Mouse (Mus musculus) kidney, embryonic 15.5 days (tissue): Measurements from ENCODE around the gene Wdr20. TPM values are rescaled to one million over a fixed set of nuclear protein-coding genes. Genes with fewer than 3 reads are reported as not detected.
A peak's percentile ranks its signal among the peaks of the same experiment; 100 is the strongest.

Source experiments
- ATAC-seq: fragments of 200-750 bp; cut with Nextera tagmentation; replicated peaks from 2 replicates; pipeline ENCODE4 v1.8.0; 2017; ENCODE audit warnings: moderate TSS enrichment; ENCODE audit not compliant: low FRiP score
- H3K27ac ChIP-seq: fragments of 300-500 bp; sonication (generic); 2 replicates; pipeline ENCODE4 v1.5.1; 2015; ENCODE audit warnings: mild to moderate bottlenecking, inconsistent platforms
- H3K27me3 ChIP-seq: fragments of 300-500 bp; sonication (generic); 2 replicates; pipeline ENCODE4 v1.6.1; 2015; ENCODE audit warnings: inconsistent platforms
- H3K36me3 ChIP-seq: fragments of 300-500 bp; sonication (generic); 2 replicates; pipeline ENCODE4 v1.6.1; 2015; ENCODE audit warnings: inconsistent platforms
- H3K4me1 ChIP-seq: fragments of 300-500 bp; sonication (generic); 2 replicates; pipeline ENCODE4 v1.6.1; 2015; ENCODE audit warnings: inconsistent platforms
- H3K4me2 ChIP-seq: fragments of 300-500 bp; sonication (generic); 2 replicates; pipeline ENCODE4 v1.6.1; 2015; ENCODE audit warnings: moderate library complexity, mild to moderate bottlenecking, inconsistent platforms
- H3K4me3 ChIP-seq: fragments of 300-500 bp; sonication (generic); replicated peaks from 2 replicates; pipeline ENCODE4 v1.5.1; 2015; ENCODE audit warnings: mild to moderate bottlenecking, inconsistent platforms
- H3K9ac ChIP-seq: fragments of 300-500 bp; sonication (generic); 2 replicates; pipeline ENCODE4 v1.6.1; 2015; ENCODE audit warnings: mild to moderate bottlenecking, inconsistent platforms
- H3K9me3 ChIP-seq: fragments of 300-500 bp; sonication (generic); replicated peaks from 2 replicates; pipeline ENCODE4 v1.6.1; 2016; ENCODE audit warnings: inconsistent platforms
- WGBS: fragments of 180-500 bp; shearing (Covaris S2); methylation state at CpG from one replicate; pipeline ENCODE4 v1.1.7; 2015; ENCODE audit warnings: mixed read lengths; 5-methylcytosine and 5-hydroxymethylcytosine counted together
- polyA plus RNA-seq: library from polyadenylated mRNA; unstranded; fragments of >200 nt; fragmentation: Nextera tagmentation; extraction: Ambion mirVana; gene quantifications from 2 replicates; pipeline ENCODE4 v1.2.1, GENCODE M21; 2015

Gene Wdr20
- polyA plus RNA-seq, 1 experiment from 2014 or later = 24.4 TPM

- no peak for ATAC-seq
- H3K9me3 ChIP-seq = no peaks in the 10 kb centered on the region
- H3K4me2 ChIP-seq = no peak overlapping the region
- no peak overlapping the region for H3K9ac ChIP-seq
- no peak overlapping the region for H3K27ac ChIP-seq
- peaks cover 4% of the 10 kb centered on the region; the same call in 1 of the 2 replicates for H3K36me3 ChIP-seq
- no peaks in the 10 kb centered on the region for H3K27me3 ChIP-seq
- 0 out of 2 replicates have a peak, but pooled peaks cover 8% of the 10 kb centered on the region for H3K4me1 ChIP-seq
- WGBS = 81% methylated on average over 5 of the region's 5 CpGs
- H3K4me3 ChIP-seq = no peak overlapping the region
These were observed 26.8 kb downstream of the Wdr20 start for GRCm38 (mm10) chr12:110764531-110764930.

- H3K4me3 ChIP-seq = no peak overlapping the region
- 0 out of 2 replicates have a peak, but pooled peaks cover 5% of the 10 kb centered on the region for H3K4me1 ChIP-seq
- H3K9ac ChIP-seq = no peak overlapping the region
- H3K27me3 ChIP-seq = no peaks in the 10 kb centered on the region
- H3K36me3 ChIP-seq = no peaks in the 10 kb centered on the region
- no peak overlapping the region for H3K27ac ChIP-seq
- ATAC-seq = no peak
- H3K4me2 ChIP-seq = no peak overlapping the region
- no peaks in the 10 kb centered on the region for H3K9me3 ChIP-seq
These were observed 30.8 kb downstream of the Wdr20 start for GRCm38 (mm10) chr12:110768562-110768961.

GRCm38 (mm10) chr12:110769660-110770297 is 32.0 kb downstream of the Wdr20 start:
- H3K9ac ChIP-seq = no peak overlapping the region
- WGBS = 50% methylated on average over 6 of the region's 6 CpGs
- H3K27ac ChIP-seq = no peak overlapping the region
- 0 out of 2 replicates have a peak, but pooled peaks cover 5% of the 10 kb centered on the region for H3K4me1 ChIP-seq
- H3K4me3 ChIP-seq = no peak overlapping the region
- H3K36me3 ChIP-seq = no peaks in the 10 kb centered on the region
- no peak overlapping the region for H3K4me2 ChIP-seq
- H3K27me3 ChIP-seq = no peaks in the 10 kb centered on the region
- ATAC-seq = no peak
- no peaks in the 10 kb centered on the region for H3K9me3 ChIP-seq

GRCm38 (mm10) chr12:110770479-110771247 is 32.9 kb downstream of the Wdr20 start:
- no peak for ATAC-seq
- no peak overlapping the region for H3K9ac ChIP-seq
- WGBS = 88% methylated on average over 10 of the region's 10 CpGs

GRCm38 (mm10) chr12:110771961-110772360 is 34.2 kb downstream of the Wdr20 start:
- H3K4me3 ChIP-seq = no peak overlapping the region
- no peak overlapping the region for H3K27ac ChIP-seq
- H3K9ac ChIP-seq = no peak overlapping the region
- H3K4me2 ChIP-seq = no peak overlapping the region
- peaks cover 14% of the 10 kb centered on the region for H3K4me1 ChIP-seq
- H3K36me3 ChIP-seq = no peaks in the 10 kb centered on the region
- no peaks in the 10 kb centered on the region for H3K9me3 ChIP-seq
- WGBS = 89% methylated on average over 6 of the region's 6 CpGs
- no peak for ATAC-seq
- H3K27me3 ChIP-seq = no peaks in the 10 kb centered on the region

More at GRCm38 (mm10) chr12:110770479-110771247, 32.9 kb downstream of the Wdr20 start:
- Histone ChIP-seq H3K4me1 (peaks cover 9% of the 10 kb centered on the region), H3K27me3 (no peaks in the 10 kb centered on the region), H3K9me3 (no peaks in the 10 kb centered on the region), H3K4me3 (no peak overlapping the region), H3K36me3 (no peaks in the 10 kb centered on the region), H3K4me2 (no peak overlapping the region), H3K27ac (no peak overlapping the region)

GRCm38 (mm10) chr12:110775628-110776426 is 38.1 kb downstream of the Wdr20 start:
- peaks cover 9% of the 10 kb centered on the region for H3K4me1 ChIP-seq
- no peak; the same call in 1 of the 2 replicates for ATAC-seq
- 44% methylated on average over 5 of the region's 5 CpGs for WGBS
- H3K27ac ChIP-seq = peak overlapping the region; percentile 39; the same call in 1 of the 2 replicates
- no peak overlapping the region for H3K4me3 ChIP-seq
- no peaks in the 10 kb centered on the region for H3K9me3 ChIP-seq
- peaks cover 17% of the 10 kb centered on the region for H3K36me3 ChIP-seq
- no peak overlapping the region for H3K4me2 ChIP-seq
- no peak overlapping the region for H3K9ac ChIP-seq
- no peaks in the 10 kb centered on the region for H3K27me3 ChIP-seq

GRCm38 (mm10) chr12:110777853-110778252 is 40.1 kb downstream of the Wdr20 start:
- H3K36me3 ChIP-seq = peaks cover 32% of the 10 kb centered on the region
- no peaks in the 10 kb centered on the region for H3K27me3 ChIP-seq
- H3K4me1 ChIP-seq = peaks cover 9% of the 10 kb centered on the region
- H3K9me3 ChIP-seq = no peaks in the 10 kb centered on the region
- H3K4me3 ChIP-seq = no peak overlapping the region
- WGBS = 85% methylated on average over 5 of the region's 5 CpGs
- H3K9ac ChIP-seq = no peak overlapping the region
- no peak overlapping the region for H3K27ac ChIP-seq
- H3K4me2 ChIP-seq = no peak overlapping the region
- no peak for ATAC-seq

GRCm38 (mm10) chr12:110779296-110779695 is 41.6 kb downstream of the Wdr20 start:
- H3K4me2 ChIP-seq = no peak overlapping the region
- H3K4me3 ChIP-seq = no peak overlapping the region
- no peaks in the 10 kb centered on the region for H3K27me3 ChIP-seq
- H3K9ac ChIP-seq = no peak overlapping the region
- H3K27ac ChIP-seq = no peak overlapping the region
- H3K4me1 ChIP-seq = peaks cover 9% of the 10 kb centered on the region
- H3K9me3 ChIP-seq = no peaks in the 10 kb centered on the region
- ATAC-seq = no peak
- peaks cover 38% of the 10 kb centered on the region for H3K36me3 ChIP-seq
- WGBS = 83% methylated on average over 7 of the region's 7 CpGs

GRCm38 (mm10) chr12:110781181-110781580 is 43.4 kb downstream of the Wdr20 start:
- Histone ChIP-seq H3K27ac (no peak overlapping the region), H3K27me3 (no peaks in the 10 kb centered on the region), H3K36me3 (peaks cover 42% of the 10 kb centered on the region), H3K9me3 (no peaks in the 10 kb centered on the region), H3K4me1 (no peaks in the 10 kb centered on the region), H3K4me3 (no peak overlapping the region), H3K9ac (no peak overlapping the region), H3K4me2 (no peak overlapping the region)
- 85% methylated on average over 8 of the region's 8 CpGs for WGBS
- no peak for ATAC-seq

GRCm38 (mm10) chr12:110782278-110782677 is 44.5 kb downstream of the Wdr20 start:
- WGBS = 93% methylated on average over 1 of the region's 1 CpGs

GRCm38 (mm10) chr12:110784211-110784610 is 46.5 kb downstream of the Wdr20 start:
- H3K27me3 ChIP-seq = no peaks in the 10 kb centered on the region
- H3K4me3 ChIP-seq = no peak overlapping the region
- H3K9ac ChIP-seq = no peak overlapping the region
- H3K9me3 ChIP-seq = no peaks in the 10 kb centered on the region
- H3K36me3 ChIP-seq = peaks cover 41% of the 10 kb centered on the region
- no peak for ATAC-seq
- no peak overlapping the region for H3K27ac ChIP-seq
- 89% methylated on average over 2 of the region's 2 CpGs for WGBS
- no peaks in the 10 kb centered on the region for H3K4me1 ChIP-seq
- H3K4me2 ChIP-seq = no peak overlapping the region

More at GRCm38 (mm10) chr12:110782278-110782677, 44.5 kb downstream of the Wdr20 start:
- no peaks in the 10 kb centered on the region for H3K27me3 ChIP-seq
- H3K4me3 ChIP-seq = no peak overlapping the region
- no peak overlapping the region for H3K27ac ChIP-seq
- H3K4me2 ChIP-seq = no peak overlapping the region
- H3K9me3 ChIP-seq = no peaks in the 10 kb centered on the region
- H3K4me1 ChIP-seq = no peaks in the 10 kb centered on the region
- H3K9ac ChIP-seq = no peak overlapping the region
- H3K36me3 ChIP-seq = peaks cover 42% of the 10 kb centered on the region
- ATAC-seq = no peak

GRCm38 (mm10) chr12:110786243-110786642 is 48.5 kb downstream of the Wdr20 start:
- Histone ChIP-seq H3K4me1 (no peaks in the 10 kb centered on the region), H3K4me3 (no peak overlapping the region), H3K4me2 (no peak overlapping the region), H3K27ac (no peak overlapping the region), H3K9ac (no peak overlapping the region), H3K36me3 (peaks cover 22% of the 10 kb centered on the region), H3K27me3 (no peaks in the 10 kb centered on the region), H3K9me3 (no peaks in the 10 kb centered on the region)
- ATAC-seq = no peak
- 70% methylated on average over 4 of the region's 4 CpGs for whole genome bisulfite sequencing
